Mouse (Mus musculus): ENCODE data around the gene Ier2. TPM values are rescaled to one million over a fixed set of nuclear protein-coding genes. Genes with fewer than 3 reads are reported as not detected.

The Ier2 gene
- polyA plus RNA-seq, 1 experiment from 2014 or later, result 69.5 TPM

GRCm38 (mm10) chr8:84653092-84653631 is 9.5 kb downstream of the Ier2 start:
- no peak for ATAC-seq (ENCODE audit: insufficient read depth, low FRiP score)
- WGBS, result 64% methylated on average over 9 of the region's 9 CpGs
- H3K4me3 ChIP-seq (replicated peaks; ENCODE audit: low read length), result no peak overlapping the region

GRCm38 (mm10) chr8:84650213-84650612 is 12.4 kb downstream of the Ier2 start:
- Histone ChIP-seq H3K9me3 (replicated peaks; ENCODE audit: control insufficient read depth, low read length) (no peaks in the 10 kb centered on the region), H3K27ac (ENCODE audit: low read length) (peak overlapping the region; percentile 14; the same call in 1 of the 2 replicates), H3K36me3 (ENCODE audit: control insufficient read depth, insufficient read depth, low read length) (no peaks in the 10 kb centered on the region), H3K27me3 (ENCODE audit: control insufficient read depth, insufficient read depth, low read length) (no peaks in the 10 kb centered on the region), H3K4me2 (ENCODE audit: low read depth, low read length) (no peak overlapping the region), H3K4me1 (ENCODE audit: control insufficient read depth, insufficient read depth, low read length) (peaks cover 14% of the 10 kb centered on the region), H3K4me3 (replicated peaks; ENCODE audit: low read length) (no peak overlapping the region), H3K9ac (ENCODE audit: low read length) (no peak overlapping the region; the same call in 1 of the 2 replicates)
- 39% methylated on average over 3 of the region's 3 CpGs for WGBS
- no peak for ATAC-seq (ENCODE audit: insufficient read depth, low FRiP score)

More at GRCm38 (mm10) chr8:84653092-84653631, 9.5 kb downstream of the Ier2 start:
- Histone ChIP-seq H3K9me3 (replicated peaks; ENCODE audit: control insufficient read depth, low read length) (no peaks in the 10 kb centered on the region), H3K9ac (ENCODE audit: low read length) (no peak overlapping the region), H3K36me3 (ENCODE audit: control insufficient read depth, insufficient read depth, low read length) (no peaks in the 10 kb centered on the region), H3K27ac (ENCODE audit: low read length) (no peak overlapping the region), H3K27me3 (ENCODE audit: control insufficient read depth, insufficient read depth, low read length) (no peaks in the 10 kb centered on the region), H3K4me2 (ENCODE audit: low read depth, low read length) (no peak overlapping the region), H3K4me1 (ENCODE audit: control insufficient read depth, insufficient read depth, low read length) (peaks cover 30% of the 10 kb centered on the region)

DNA sequence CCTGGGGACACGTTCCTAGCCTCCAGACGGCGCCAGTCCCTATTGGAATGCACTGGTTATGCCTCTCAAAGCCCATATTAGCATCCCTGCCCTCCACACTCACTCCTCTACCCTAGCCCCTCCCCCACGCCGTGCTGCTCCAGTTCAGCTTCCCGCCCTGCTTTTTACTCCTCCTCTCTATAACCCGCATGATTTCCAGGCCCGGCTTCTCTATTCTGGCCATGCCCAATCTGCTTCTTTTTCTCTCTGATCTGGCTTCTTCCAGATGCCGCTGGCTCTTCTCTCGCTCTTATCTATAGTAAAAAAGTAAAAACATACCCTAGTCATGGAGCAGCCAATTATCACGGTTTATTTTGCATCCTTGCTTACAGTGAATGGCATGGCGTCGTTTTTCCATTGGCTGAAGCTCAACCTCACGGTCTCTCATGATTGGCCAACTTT is 15.2 kb downstream of the Ier2 start:
- Histone ChIP-seq H3K4me2 (ENCODE audit: low read depth, low read length) (peak overlapping the region; percentile 51), H3K4me1 (ENCODE audit: control insufficient read depth, insufficient read depth, low read length) (peaks cover 9% of the 10 kb centered on the region), H3K9ac (ENCODE audit: low read length) (0 out of 2 replicates have a peak overlapping the region, but pooled peaks have one; percentile 46), H3K36me3 (ENCODE audit: control insufficient read depth, insufficient read depth, low read length) (no peaks in the 10 kb centered on the region), H3K27me3 (ENCODE audit: control insufficient read depth, insufficient read depth, low read length) (no peaks in the 10 kb centered on the region), H3K27ac (ENCODE audit: low read length) (no peak overlapping the region), H3K4me3 (replicated peaks; ENCODE audit: low read length) (peak overlapping the region; percentile 21), H3K9me3 (replicated peaks; ENCODE audit: control insufficient read depth, low read length) (no peaks in the 10 kb centered on the region)
- ATAC-seq (ENCODE audit: insufficient read depth, low FRiP score), result no peak; the same call in 1 of the 2 replicates
- WGBS, result 3% methylated on average over 14 of the region's 14 CpGs

DNA sequence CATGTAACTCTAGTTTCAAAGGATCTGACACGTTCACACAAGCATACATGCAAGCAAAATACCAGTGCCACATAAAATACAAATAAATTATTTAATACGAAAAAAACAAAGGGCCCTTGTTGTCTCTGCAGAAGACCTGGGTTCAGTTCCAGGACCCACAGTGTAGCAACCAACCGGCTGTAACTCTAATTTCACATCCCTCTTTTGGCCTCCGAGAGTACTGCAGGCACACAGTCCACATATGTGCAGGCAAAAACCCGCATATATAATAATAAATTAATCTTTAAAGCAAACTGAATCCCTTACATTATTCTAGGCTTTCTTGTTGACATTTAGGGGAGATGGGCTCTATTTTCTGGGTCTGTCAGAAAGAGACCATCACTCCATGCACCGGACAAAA is 15.9 kb downstream of the Ier2 start:
- no peak overlapping the region for H3K4me3 ChIP-seq (replicated peaks; ENCODE audit: low read length)
- H3K4me2 ChIP-seq (ENCODE audit: low read depth, low read length), result 0 out of 2 replicates have a peak overlapping the region, but pooled peaks have one; percentile 51
- no peak for ATAC-seq (ENCODE audit: insufficient read depth, low FRiP score)
- no peaks in the 10 kb centered on the region for H3K36me3 ChIP-seq (ENCODE audit: control insufficient read depth, insufficient read depth, low read length)
- no peak overlapping the region for H3K27ac ChIP-seq (ENCODE audit: low read length)
- H3K9me3 ChIP-seq (replicated peaks; ENCODE audit: control insufficient read depth, low read length), result no peaks in the 10 kb centered on the region
- WGBS, result 58% methylated on average over 6 of the region's 6 CpGs
- H3K9ac ChIP-seq (ENCODE audit: low read length), result no peak overlapping the region
- H3K4me1 ChIP-seq (ENCODE audit: control insufficient read depth, insufficient read depth, low read length), result peaks cover 9% of the 10 kb centered on the region
- no peaks in the 10 kb centered on the region for H3K27me3 ChIP-seq (ENCODE audit: control insufficient read depth, insufficient read depth, low read length)

- Histone ChIP-seq H3K27ac (ENCODE audit: low read length) (no peak overlapping the region), H3K36me3 (ENCODE audit: control insufficient read depth, insufficient read depth, low read length) (no peaks in the 10 kb centered on the region), H3K9me3 (replicated peaks; ENCODE audit: control insufficient read depth, low read length) (no peaks in the 10 kb centered on the region), H3K4me1 (ENCODE audit: control insufficient read depth, insufficient read depth, low read length) (peaks cover 11% of the 10 kb centered on the region), H3K4me2 (ENCODE audit: low read depth, low read length) (no peak overlapping the region), H3K27me3 (ENCODE audit: control insufficient read depth, insufficient read depth, low read length) (no peaks in the 10 kb centered on the region), H3K9ac (ENCODE audit: low read length) (no peak overlapping the region), H3K4me3 (replicated peaks; ENCODE audit: low read length) (no peak overlapping the region)
- no peak for ATAC-seq (ENCODE audit: insufficient read depth, low FRiP score)
- WGBS, result 56% methylated on average over 5 of the region's 5 CpGs
These were observed 19.6 kb downstream of the Ier2 start for GRCm38 (mm10) chr8:84643019-84643418.

DNA sequence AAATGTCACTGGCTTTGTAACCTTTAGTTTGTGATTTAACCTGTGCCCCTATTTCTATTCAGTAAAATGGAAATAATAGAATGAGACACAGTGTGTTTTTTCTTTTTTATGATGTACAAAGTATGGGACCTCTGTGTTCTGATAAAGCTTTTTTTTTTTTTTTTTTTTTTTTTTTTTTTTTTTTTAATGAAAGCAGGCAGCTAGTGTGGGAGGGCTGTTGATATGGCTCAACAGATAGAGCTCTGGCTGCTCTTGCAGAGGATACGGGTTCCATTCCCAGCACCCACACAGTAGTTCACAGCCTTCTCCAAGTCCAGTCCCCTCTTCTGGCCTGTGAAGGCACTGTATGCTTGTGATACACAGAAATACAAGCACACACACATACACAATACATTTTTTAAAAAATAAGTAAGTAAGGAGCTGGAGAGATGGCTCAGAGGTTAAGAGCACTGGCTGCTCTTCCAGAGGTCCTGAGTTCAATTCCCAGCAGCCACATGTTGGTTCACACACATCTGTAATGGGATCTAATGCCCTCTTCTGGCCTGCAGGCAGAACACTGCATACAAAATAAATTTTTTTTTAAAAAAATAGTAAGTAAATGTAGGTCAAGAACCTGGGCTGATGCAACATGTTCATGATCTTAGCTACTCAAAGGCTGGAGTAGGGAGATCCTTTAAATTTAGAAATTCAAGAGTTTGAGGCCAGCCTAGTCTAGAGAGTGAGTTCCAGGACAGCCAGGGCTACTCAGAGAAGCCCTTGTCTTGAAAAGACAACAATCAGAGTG is 20.9 kb downstream of the Ier2 start:
- H3K4me3 ChIP-seq (replicated peaks; ENCODE audit: low read length), result no peak overlapping the region
- no peak for ATAC-seq (ENCODE audit: insufficient read depth, low FRiP score)
- WGBS, result 77% methylated on average over 1 of the region's 1 CpGs

DNA sequence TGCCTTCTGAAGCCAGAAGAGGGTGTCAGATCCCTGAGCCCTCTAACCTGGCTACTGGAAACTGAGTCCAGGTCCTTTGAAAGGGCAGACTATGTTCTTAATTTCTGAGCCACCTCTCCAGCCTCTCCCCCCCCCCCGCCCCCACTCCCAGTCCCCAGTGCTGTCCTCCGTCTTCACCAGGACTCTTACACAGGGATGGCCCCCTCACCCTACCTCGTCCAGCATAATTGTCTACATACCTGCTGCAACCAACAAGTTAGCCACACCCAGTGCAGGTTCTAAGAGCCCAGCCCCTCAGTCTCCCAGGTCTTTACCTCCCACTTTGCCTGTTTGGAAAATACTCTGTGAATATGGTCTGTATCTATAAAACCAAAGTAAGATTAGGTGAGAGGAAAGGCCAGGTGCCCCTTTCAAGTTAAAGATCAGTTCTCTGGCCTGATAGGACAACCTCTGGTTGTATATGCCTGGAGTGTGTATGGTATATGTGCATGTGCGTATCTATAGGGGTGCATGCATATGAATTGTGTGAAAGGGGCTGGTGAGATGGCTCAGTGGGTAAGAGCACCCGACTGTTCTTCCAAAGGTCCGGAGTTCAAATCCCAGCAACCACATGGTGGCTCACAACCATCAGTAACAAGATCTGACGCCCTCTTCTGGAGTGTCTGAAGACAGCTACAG is 21.9 kb downstream of the Ier2 start:
- Histone ChIP-seq H3K27me3 (ENCODE audit: control insufficient read depth, insufficient read depth, low read length) (no peaks in the 10 kb centered on the region), H3K4me3 (replicated peaks; ENCODE audit: low read length) (no peak overlapping the region), H3K4me2 (ENCODE audit: low read depth, low read length) (0 out of 2 replicates have a peak overlapping the region, but pooled peaks have one; percentile 34), H3K4me1 (ENCODE audit: control insufficient read depth, insufficient read depth, low read length) (peaks cover 6% of the 10 kb centered on the region; the same call in 1 of the 2 replicates), H3K9me3 (replicated peaks; ENCODE audit: control insufficient read depth, low read length) (no peaks in the 10 kb centered on the region), H3K9ac (ENCODE audit: low read length) (no peak overlapping the region), H3K36me3 (ENCODE audit: control insufficient read depth, insufficient read depth, low read length) (no peaks in the 10 kb centered on the region), H3K27ac (ENCODE audit: low read length) (no peak overlapping the region)
- 69% methylated on average over 7 of the region's 7 CpGs for WGBS
- ATAC-seq (ENCODE audit: insufficient read depth, low FRiP score), result no peak

More for the DNA sequence above, 20.9 kb downstream of the Ier2 start:
- Histone ChIP-seq H3K36me3 (ENCODE audit: control insufficient read depth, insufficient read depth, low read length) (no peaks in the 10 kb centered on the region), H3K27me3 (ENCODE audit: control insufficient read depth, insufficient read depth, low read length) (no peaks in the 10 kb centered on the region), H3K27ac (ENCODE audit: low read length) (no peak overlapping the region), H3K4me2 (ENCODE audit: low read depth, low read length) (no peak overlapping the region), H3K4me1 (ENCODE audit: control insufficient read depth, insufficient read depth, low read length) (peaks cover 6% of the 10 kb centered on the region; the same call in 1 of the 2 replicates), H3K9me3 (replicated peaks; ENCODE audit: control insufficient read depth, low read length) (no peaks in the 10 kb centered on the region), H3K9ac (ENCODE audit: low read length) (no peak overlapping the region)

- WGBS, result 26% methylated on average over 9 of the region's 9 CpGs
- Histone ChIP-seq H3K27ac (ENCODE audit: low read length) (peak overlapping the region; percentile 48; the same call in 1 of the 2 replicates), H3K9ac (ENCODE audit: low read length) (peak overlapping the region; percentile 71), H3K4me1 (ENCODE audit: control insufficient read depth, insufficient read depth, low read length) (peaks cover 7% of the 10 kb centered on the region), H3K36me3 (ENCODE audit: control insufficient read depth, insufficient read depth, low read length) (no peaks in the 10 kb centered on the region), H3K4me2 (ENCODE audit: low read depth, low read length) (peak overlapping the region; percentile 60), H3K4me3 (replicated peaks; ENCODE audit: low read length) (peak overlapping the region; percentile 58), H3K27me3 (ENCODE audit: control insufficient read depth, insufficient read depth, low read length) (no peaks in the 10 kb centered on the region), H3K9me3 (replicated peaks; ENCODE audit: control insufficient read depth, low read length) (no peaks in the 10 kb centered on the region)
- no peak for ATAC-seq (ENCODE audit: insufficient read depth, low FRiP score)
These were observed 22.6 kb downstream of the Ier2 start for GRCm38 (mm10) chr8:84640010-84640588.

Data from stomach, embryonic 16.5 days (tissue).